Mouse (Mus musculus) hindbrain, embryonic 13.5 days (tissue): Measurements from ENCODE around the gene Olfr460. TPM values are rescaled to one million over a fixed set of nuclear protein-coding genes. Genes with fewer than 3 reads are reported as not detected.
"Not testable (repeated sequence)": the region's sequence is repeated elsewhere in the genome, so short reads cannot be mapped to it uniquely, and the experiment has no call there.

ENCODE experiments used
- ATAC-seq: fragments of 200-750 bp; cut with Nextera tagmentation; 2 replicates; pipeline ENCODE4 v1.8.0; 2017; ENCODE audit warnings: moderate TSS enrichment; ENCODE audit not compliant: low FRiP score
- H3K27ac ChIP-seq: fragments of 300-500 bp; sonication (generic); 2 replicates; pipeline ENCODE4 v1.5.1; 2015; ENCODE audit warnings: inconsistent platforms, mild to moderate bottlenecking, moderate library complexity
- H3K27me3 ChIP-seq: fragments of 300-500 bp; sonication (generic); 2 replicates; pipeline ENCODE4 v1.6.1; 2015; ENCODE audit warnings: mild to moderate bottlenecking, inconsistent platforms
- H3K36me3 ChIP-seq: fragments of 300-500 bp; sonication (generic); 2 replicates; pipeline ENCODE4 v1.6.1; 2015; ENCODE audit warnings: mild to moderate bottlenecking, inconsistent platforms
- H3K4me1 ChIP-seq: fragments of 300-500 bp; sonication (generic); replicated peaks from 2 replicates; pipeline ENCODE4 v1.6.1; 2015; ENCODE audit warnings: inconsistent platforms
- H3K4me2 ChIP-seq: fragments of 300-500 bp; sonication (generic); 2 replicates; pipeline ENCODE4 v1.6.1; 2015; ENCODE audit warnings: inconsistent platforms, mild to moderate bottlenecking, moderate library complexity
- H3K4me3 ChIP-seq: fragments of 300-500 bp; sonication (generic); 2 replicates; pipeline ENCODE4 v1.5.1; 2015; ENCODE audit warnings: mild to moderate bottlenecking, inconsistent platforms
- H3K9ac ChIP-seq: fragments of 300-500 bp; sonication (generic); 2 replicates; pipeline ENCODE4 v1.6.1; 2015; ENCODE audit warnings: mild to moderate bottlenecking, inconsistent platforms
- H3K9me3 ChIP-seq: fragments of 300-500 bp; sonication (generic); 2 replicates; pipeline ENCODE4 v1.6.1; 2016; ENCODE audit warnings: inconsistent platforms
- WGBS: fragments of 180-500 bp; shearing (Covaris S2); methylation state at CpG from one replicate; pipeline ENCODE4 v1.1.7; 2015; 5-methylcytosine and 5-hydroxymethylcytosine counted together
- polyA plus RNA-seq: library from polyadenylated mRNA; unstranded; fragments of >200 nt; fragmentation: Nextera tagmentation; extraction: Ambion mirVana; gene quantifications from 2 replicates; pipeline ENCODE4 v1.2.1, GENCODE M21; 2015

Gene Olfr460
- polyA plus RNA-seq = not detected in 2 replicates

DNA sequence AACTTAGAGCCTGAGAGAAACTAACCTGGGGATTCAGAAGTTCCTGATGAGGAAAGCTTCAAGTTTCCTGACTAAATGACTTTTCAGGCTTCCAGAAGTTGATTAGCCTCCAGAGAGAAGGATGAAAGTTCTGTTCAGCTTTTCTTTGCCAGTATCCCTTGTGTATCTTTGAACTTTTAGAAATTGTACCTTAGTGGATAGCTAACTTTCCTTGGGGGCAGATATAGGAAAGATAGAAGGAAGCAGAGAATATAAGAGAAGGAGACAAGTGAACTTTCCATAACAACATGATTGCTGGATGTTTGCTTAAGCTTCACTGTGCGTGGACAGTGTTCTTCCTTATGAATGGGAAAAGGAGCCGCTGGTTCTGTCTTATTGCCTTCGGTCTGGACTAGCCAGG is at the start of gene Olfr460:
TSS of gene Olfr460 (plus strand) at position 301 of the 400 bp plus-strand sequence.
- H3K9ac ChIP-seq = no peak within 1 kb of the TSS
- H3K27me3 ChIP-seq = no peaks in the 10 kb centered on the region
- no peaks in the 10 kb centered on the region for H3K9me3 ChIP-seq
- H3K4me2 ChIP-seq = no peak within 1 kb of the TSS
- no peak for ATAC-seq
- no peaks in the 10 kb centered on the region for H3K36me3 ChIP-seq
- WGBS = 89% methylated on average over 3 of the region's 3 CpGs
- no peak within 1 kb of the TSS for H3K27ac ChIP-seq
- no peak within 1 kb of the TSS for H3K4me3 ChIP-seq
- H3K4me1 ChIP-seq = no peaks in the 10 kb centered on the region

- no peaks in the 10 kb centered on the region for H3K4me1 ChIP-seq
- H3K36me3 ChIP-seq = no peaks in the 10 kb centered on the region
- no peak overlapping the region for H3K9ac ChIP-seq
- no peaks in the 10 kb centered on the region for H3K9me3 ChIP-seq
- H3K4me3 ChIP-seq = no peak overlapping the region
- no peaks in the 10 kb centered on the region for H3K27me3 ChIP-seq
- no peak overlapping the region for H3K4me2 ChIP-seq
- no peak overlapping the region for H3K27ac ChIP-seq
- no peak for ATAC-seq
- WGBS = 83% methylated on average over 10 of the region's 10 CpGs
Measured at GRCm38 (mm10) chr6:40544690-40545089, 24.6 kb upstream of the Olfr460 start.

DNA sequence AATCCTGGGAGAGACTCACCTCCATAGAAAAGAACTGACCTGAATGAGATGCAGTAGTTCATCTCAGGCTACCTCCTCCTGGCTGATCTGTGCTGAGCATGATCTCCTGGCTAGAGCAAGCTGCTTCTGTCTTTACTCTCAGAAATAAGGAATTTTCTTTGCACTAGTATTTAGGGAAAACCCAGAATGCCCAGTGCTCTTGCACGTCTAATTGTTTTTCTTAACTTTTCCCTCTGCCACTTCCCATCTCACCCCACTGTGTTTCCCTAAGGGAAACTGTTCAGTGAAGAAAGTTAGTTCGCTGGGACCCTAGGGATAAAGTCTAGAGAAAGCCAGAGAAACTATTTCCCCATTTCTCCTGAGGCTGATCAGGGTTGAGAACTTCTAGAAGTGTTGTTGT is 14.3 kb upstream of the Olfr460 start, which contains the start of gene Olfr461:
TSS of gene Olfr461 (minus strand) at position 101 of the 400 bp plus-strand sequence.
- Histone ChIP-seq H3K36me3 (no peaks in the 10 kb centered on the region), H3K9me3 (no peaks in the 10 kb centered on the region), H3K9ac (no peak within 1 kb of the TSS), H3K27me3 (no peaks in the 10 kb centered on the region), H3K4me1 (no peaks in the 10 kb centered on the region), H3K27ac (no peak within 1 kb of the TSS), H3K4me3 (no peak within 1 kb of the TSS), H3K4me2 (no peak within 1 kb of the TSS)
- no peak for ATAC-seq
- WGBS = 91% methylated on average over 2 of the region's 2 CpGs

GRCm38 (mm10) chr6:40573618-40574017 is 4.3 kb downstream of the Olfr460 start:
- WGBS = 82% methylated on average over 3 of the region's 3 CpGs
- Histone ChIP-seq H3K9me3 (no peaks in the 10 kb centered on the region), H3K4me1 (no peaks in the 10 kb centered on the region), H3K27ac (no peak overlapping the region), H3K36me3 (no peaks in the 10 kb centered on the region), H3K27me3 (no peaks in the 10 kb centered on the region), H3K4me2 (no peak overlapping the region), H3K4me3 (no peak overlapping the region), H3K9ac (no peak overlapping the region)
- no peak for ATAC-seq

DNA sequence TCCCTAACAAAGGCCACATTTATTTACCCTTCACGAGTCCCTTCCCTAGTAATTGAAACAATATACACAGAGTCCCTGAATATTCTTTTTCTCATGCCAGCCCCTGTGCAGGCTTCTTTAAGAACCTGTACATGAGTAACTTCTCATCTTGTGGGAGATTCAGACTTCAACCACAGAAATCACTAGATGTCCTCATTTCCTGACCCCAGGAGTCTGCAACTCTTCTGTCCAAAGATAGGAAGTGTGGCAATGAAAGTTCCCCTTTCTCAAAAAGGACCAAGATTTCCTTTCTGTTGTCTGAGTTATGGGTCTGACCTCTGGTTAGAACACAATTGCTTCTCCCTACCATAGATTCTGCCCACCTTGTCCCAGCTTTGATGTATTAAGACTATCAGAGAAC is 7.0 kb downstream of the Olfr460 start:
- no peaks in the 10 kb centered on the region for H3K4me1 ChIP-seq
- no peak overlapping the region for H3K4me3 ChIP-seq
- H3K27ac ChIP-seq = no peak overlapping the region
- no peak overlapping the region for H3K9ac ChIP-seq
- no peak overlapping the region for H3K4me2 ChIP-seq
- no peak for ATAC-seq
- H3K9me3 ChIP-seq = no peaks in the 10 kb centered on the region
- 93% methylated on average over 1 of the region's 1 CpGs for WGBS
- H3K27me3 ChIP-seq = no peaks in the 10 kb centered on the region
- H3K36me3 ChIP-seq = no peaks in the 10 kb centered on the region

DNA sequence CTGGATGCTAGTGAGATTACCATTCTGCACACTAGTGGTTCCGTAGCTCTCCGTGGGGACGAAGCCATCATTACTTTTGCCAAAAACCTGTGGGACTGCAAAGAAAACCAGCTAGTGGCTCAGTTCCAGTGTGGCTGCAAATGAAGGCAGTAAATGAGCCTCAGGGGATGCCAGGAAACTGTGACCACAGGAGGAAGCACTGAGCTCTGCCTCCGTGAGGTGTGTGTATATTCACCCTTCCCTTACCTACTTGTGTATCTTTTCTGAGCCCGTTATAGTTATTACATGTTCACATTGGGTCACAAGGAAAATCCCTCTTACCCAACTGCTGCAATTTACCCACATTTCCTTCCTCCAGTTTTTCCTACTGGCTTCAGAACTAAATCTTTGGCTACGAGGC is 15.0 kb downstream of the Olfr460 start:
- Histone ChIP-seq H3K36me3 (no peaks in the 10 kb centered on the region), H3K9ac (no peak overlapping the region), H3K27ac (no peak overlapping the region), H3K27me3 (no peaks in the 10 kb centered on the region), H3K4me1 (no peaks in the 10 kb centered on the region), H3K4me3 (no peak overlapping the region), H3K9me3 (no peaks in the 10 kb centered on the region), H3K4me2 (no peak overlapping the region)
- 87% methylated on average over 6 of the region's 6 CpGs for WGBS
- no peak for ATAC-seq

DNA sequence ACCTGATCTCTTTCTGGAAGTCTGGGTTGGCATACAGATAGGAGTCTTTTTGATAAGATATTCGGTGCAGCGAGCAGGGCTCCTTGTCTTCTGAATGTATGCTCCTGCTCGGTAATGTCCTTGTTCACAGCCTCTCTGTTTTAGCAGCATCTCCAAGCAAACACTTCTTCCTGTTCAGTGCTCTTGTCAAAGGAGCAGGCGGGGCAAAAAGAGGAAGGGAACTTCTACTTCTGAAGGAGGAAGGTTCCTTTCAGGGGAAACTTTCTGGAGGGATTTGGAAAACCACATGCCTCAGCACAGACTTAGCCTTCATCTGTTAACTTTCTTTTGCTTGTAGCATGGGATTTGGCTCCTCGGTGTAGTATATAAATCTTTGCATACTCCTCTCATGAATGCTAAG is 16.4 kb downstream of the Olfr460 start, which contains the start of gene Clec5a:
TSS of gene Clec5a (minus strand) at position 177 of the 400 bp plus-strand sequence.
- no peak for ATAC-seq
- WGBS = 82% methylated on average over 5 of the region's 5 CpGs

DNA sequence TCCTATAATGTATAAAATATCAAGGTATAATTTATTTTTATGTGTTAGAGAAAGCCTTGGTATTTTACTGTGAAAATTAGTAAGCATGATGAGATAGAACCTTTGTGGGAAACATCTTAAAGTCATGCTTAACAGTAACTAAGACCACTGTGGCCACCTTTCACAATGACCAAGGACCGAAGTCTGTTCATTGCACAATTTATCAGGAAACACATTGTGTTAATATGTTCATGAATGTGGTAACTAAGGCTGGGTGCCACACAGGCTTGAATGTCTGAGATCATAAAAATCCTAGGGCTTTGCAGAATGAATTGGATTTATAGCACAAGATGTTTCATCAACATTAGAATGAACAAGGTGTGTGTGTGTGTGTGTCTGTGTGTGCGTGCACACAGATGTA is 19.1 kb downstream of the Olfr460 start:
- no peaks in the 10 kb centered on the region for H3K36me3 ChIP-seq
- WGBS = 95% methylated on average over 2 of the region's 2 CpGs

More for the DNA sequence above, 16.4 kb downstream of the Olfr460 start, which contains the start of gene Clec5a:
- Histone ChIP-seq H3K27ac (no peak within 1 kb of the TSS), H3K4me1 (no peaks in the 10 kb centered on the region), H3K9me3 (no peaks in the 10 kb centered on the region), H3K36me3 (no peaks in the 10 kb centered on the region), H3K27me3 (no peaks in the 10 kb centered on the region), H3K4me3 (no peak within 1 kb of the TSS), H3K9ac (no peak within 1 kb of the TSS), H3K4me2 (no peak within 1 kb of the TSS)

DNA sequence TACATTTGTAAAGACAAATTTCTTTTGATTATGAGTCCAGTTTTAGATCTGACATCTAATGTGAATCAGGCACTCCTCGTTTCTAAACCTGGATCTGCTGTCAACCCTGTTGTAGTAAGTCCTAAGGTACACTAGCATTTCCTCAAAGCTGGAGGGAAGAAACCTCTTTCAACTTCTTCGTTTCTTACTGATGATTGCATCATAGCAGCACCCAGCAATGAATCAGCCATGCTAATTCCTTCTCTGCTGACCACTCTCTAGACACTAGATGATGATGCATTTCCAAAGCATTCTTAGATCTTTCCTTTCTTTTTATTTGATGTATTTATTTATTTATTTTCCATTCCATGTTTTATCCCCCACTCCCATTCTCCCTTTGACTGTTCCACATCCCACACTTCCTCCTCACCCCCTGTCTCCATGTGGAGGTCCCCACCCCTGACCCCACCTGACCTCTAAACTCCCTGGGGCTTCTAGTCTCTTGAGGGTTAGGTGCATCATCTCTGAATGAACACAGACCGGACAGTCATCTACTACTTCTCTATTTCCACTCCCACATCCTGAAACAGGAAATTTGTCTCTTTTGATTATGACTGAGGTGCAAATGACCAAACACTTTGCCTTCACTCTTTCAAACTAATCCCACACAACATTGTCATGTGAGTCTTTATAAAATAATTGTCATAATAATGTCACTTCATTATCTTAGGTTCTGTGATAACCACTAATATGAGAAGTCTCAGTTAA is 25.7 kb downstream of the Olfr460 start:
- Histone ChIP-seq H3K4me1 (no peaks in the 10 kb centered on the region), H3K27ac (no peak overlapping the region), H3K9ac (no peak overlapping the region), H3K27me3 (no peaks in the 10 kb centered on the region), H3K4me2 (no peak overlapping the region), H3K36me3 (no peaks in the 10 kb centered on the region), H3K4me3 (no peak overlapping the region), H3K9me3 (no peaks in the 10 kb centered on the region)
- WGBS = 79% methylated on average over 3 of the region's 3 CpGs
- ATAC-seq = no peak

More for the DNA sequence above, 19.1 kb downstream of the Olfr460 start:
- ATAC-seq = no peak
- no peaks in the 10 kb centered on the region for H3K9me3 ChIP-seq
- no peak overlapping the region for H3K4me2 ChIP-seq
- H3K4me1 ChIP-seq = no peaks in the 10 kb centered on the region
- H3K9ac ChIP-seq = no peak overlapping the region
- no peak overlapping the region for H3K4me3 ChIP-seq
- no peaks in the 10 kb centered on the region for H3K27me3 ChIP-seq
- H3K27ac ChIP-seq = no peak overlapping the region

GRCm38 (mm10) chr6:40598546-40598945 is 29.3 kb downstream of the Olfr460 start:
- not testable (repeated sequence) for H3K9ac ChIP-seq, H3K4me1 ChIP-seq, H3K36me3 ChIP-seq, H3K27me3 ChIP-seq, H3K4me3 ChIP-seq, H3K27ac ChIP-seq, H3K9me3 ChIP-seq, ATAC-seq, H3K4me2 ChIP-seq
- 25% methylated on average over 4 of the region's 4 CpGs for WGBS

DNA sequence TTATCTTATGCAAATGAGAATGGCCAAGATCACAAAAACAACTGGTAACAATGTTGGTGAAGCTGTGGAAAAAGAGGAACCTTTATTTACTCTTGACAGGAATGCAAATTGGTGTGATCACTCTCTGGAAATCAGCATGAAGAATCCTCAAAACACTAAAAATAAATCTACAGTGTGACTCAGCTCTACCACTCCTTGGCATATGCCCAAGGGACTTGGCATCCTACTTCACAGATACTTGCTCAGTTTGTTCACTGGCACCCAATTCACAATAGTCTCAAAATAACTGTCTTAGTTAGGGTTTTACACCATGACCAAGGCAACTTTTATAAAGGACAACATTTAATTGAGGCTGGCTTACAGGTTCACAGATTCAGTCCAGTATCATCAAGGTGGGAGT is 38.1 kb downstream of the Olfr460 start:
- Histone ChIP-seq H3K36me3 (no peaks in the 10 kb centered on the region), H3K27me3 (no peaks in the 10 kb centered on the region), H3K4me1 (no peaks in the 10 kb centered on the region), H3K4me2 (no peak overlapping the region), H3K9ac (no peak overlapping the region), H3K9me3 (no peaks in the 10 kb centered on the region), H3K4me3 (no peak overlapping the region), H3K27ac (no peak overlapping the region)
- ATAC-seq = no peak

- Histone ChIP-seq H3K36me3 (no peaks in the 10 kb centered on the region), H3K4me3 (no peak overlapping the region), H3K9me3 (no peaks in the 10 kb centered on the region), H3K9ac (no peak overlapping the region), H3K4me2 (no peak overlapping the region), H3K27ac (no peak overlapping the region), H3K4me1 (no peaks in the 10 kb centered on the region), H3K27me3 (no peaks in the 10 kb centered on the region)
- 76% methylated on average over 8 of the region's 8 CpGs for WGBS
- no peak for ATAC-seq
Measured at GRCm38 (mm10) chr6:40610244-40610643, 41.0 kb downstream of the Olfr460 start.

- H3K36me3 ChIP-seq = no peaks in the 10 kb centered on the region
- no peak within 1 kb of the TSS for H3K4me2 ChIP-seq
- no peak within 1 kb of the TSS for H3K9ac ChIP-seq
- H3K27ac ChIP-seq = no peak within 1 kb of the TSS
- 91% methylated on average over 4 of the region's 4 CpGs for WGBS
- ATAC-seq = no peak
- no peak within 1 kb of the TSS for H3K4me3 ChIP-seq
- H3K4me1 ChIP-seq = no peaks in the 10 kb centered on the region
- no peaks in the 10 kb centered on the region for H3K27me3 ChIP-seq
- H3K9me3 ChIP-seq = no peaks in the 10 kb centered on the region
Measured at GRCm38 (mm10) chr6:40613260-40613852, 44.1 kb downstream of the Olfr460 start, which contains the start of gene Tas2r138. Gene Tas2r138 (minus strand): TSS chr6:40613310.
